Mouse (Mus musculus) embryonic facial prominence, embryonic 10.5 days (tissue): ENCODE data around the gene Arid3a. TPM values are rescaled to one million over a fixed set of nuclear protein-coding genes. Genes with fewer than 3 reads are reported as not detected.

ENCODE experiments used
- DNase-seq: peaks from one replicate; pipeline ENCODE4 v3.0.0-alpha.2; 2017; ENCODE audit warnings: low spot score
- H3K27ac ChIP-seq: fragments of 300-500 bp; sonication (generic); replicated peaks from 2 replicates; pipeline ENCODE4 v1.5.1; 2016; ENCODE audit warnings: mild to moderate bottlenecking
- H3K27me3 ChIP-seq: fragments of 300-500 bp; sonication (generic); replicated peaks from 2 replicates; pipeline ENCODE4 v1.6.1; 2016; ENCODE audit warnings: low read depth, mild to moderate bottlenecking; ENCODE audit not compliant: poor library complexity, severe bottlenecking
- H3K36me3 ChIP-seq: fragments of 300-500 bp; sonication (generic); replicated peaks from 2 replicates; pipeline ENCODE4 v1.6.1; 2016; ENCODE audit warnings: mild to moderate bottlenecking, moderate library complexity
- H3K4me1 ChIP-seq: fragments of 300-500 bp; sonication (generic); 2 replicates; pipeline ENCODE4 v1.6.1; 2016
- H3K4me3 ChIP-seq: fragments of 300-500 bp; sonication (generic); 2 replicates; pipeline ENCODE4 v1.5.1; 2016; ENCODE audit warnings: mild to moderate bottlenecking, moderate library complexity
- H3K9me3 ChIP-seq: fragments of 300-500 bp; sonication (generic); 2 replicates; pipeline ENCODE4 v1.6.1; 2016; ENCODE audit warnings: mild to moderate bottlenecking
- WGBS: fragments of 180-500 bp; shearing (Covaris S2); methylation state at CpG from one replicate; pipeline ENCODE4 v1.1.7; 2016; 5-methylcytosine and 5-hydroxymethylcytosine counted together
- polyA plus RNA-seq: library from polyadenylated mRNA; unstranded; fragments of >200 nt; fragmentation: Nextera tagmentation; extraction: Ambion mirVana; gene quantifications from 2 replicates; pipeline ENCODE4 v1.2.1, GENCODE M21; 2016

Gene Arid3a
- polyA plus RNA-seq, 1 experiment from 2014 or later = 15.7 TPM

GRCm38 (mm10) chr10:79921572-79921971 lies 5.3 kb upstream of the Arid3a start:
- 0 out of 2 replicates have a peak, but pooled peaks cover 4% of the 10 kb centered on the region for H3K9me3 ChIP-seq
- H3K27me3 ChIP-seq = peaks cover 72% of the 10 kb centered on the region
- H3K36me3 ChIP-seq = no peaks in the 10 kb centered on the region
- WGBS = under 1% methylated on average over 34 of the region's 34 CpGs
- H3K4me1 ChIP-seq = peaks cover 72% of the 10 kb centered on the region
- DNase-seq = peak; percentile 58
- H3K27ac ChIP-seq = peak overlapping the region; percentile 24; the same call in 1 of the 2 replicates
- peak overlapping the region; percentile 89 for H3K4me3 ChIP-seq

- Histone ChIP-seq H3K4me1 (peaks cover 68% of the 10 kb centered on the region), H3K4me3 (peak overlapping the region; percentile 79; the same call in 1 of the 2 replicates), H3K9me3 (0 out of 2 replicates have a peak, but pooled peaks cover 4% of the 10 kb centered on the region), H3K27me3 (peaks cover 40% of the 10 kb centered on the region), H3K27ac (no peak overlapping the region), H3K36me3 (peaks cover 6% of the 10 kb centered on the region)
- 12% methylated on average over 29 of the region's 29 CpGs for WGBS
- peak; percentile 93 for DNase-seq
Observed at GRCm38 (mm10) chr10:79924998-79925784, 1.7 kb upstream of the Arid3a start.

- 10% methylated on average over 15 of the region's 15 CpGs for WGBS
- peaks cover 33% of the 10 kb centered on the region for H3K27me3 ChIP-seq
- peaks cover 13% of the 10 kb centered on the region for H3K36me3 ChIP-seq
- 0 out of 2 replicates have a peak, but pooled peaks cover 4% of the 10 kb centered on the region for H3K9me3 ChIP-seq
- DNase-seq = no peak
- peak overlapping the region; percentile 79 for H3K4me3 ChIP-seq
- peaks cover 68% of the 10 kb centered on the region for H3K4me1 ChIP-seq
- peak overlapping the region; percentile 94 for H3K27ac ChIP-seq
Observed at GRCm38 (mm10) chr10:79925785-79926490, 905 bp upstream of the Arid3a start.

GRCm38 (mm10) chr10:79927324-79928029 lies 634 bp downstream of the Arid3a start:
- H3K27me3 ChIP-seq = peaks cover 18% of the 10 kb centered on the region
- peaks cover 29% of the 10 kb centered on the region for H3K36me3 ChIP-seq
- peaks cover 73% of the 10 kb centered on the region for H3K4me1 ChIP-seq
- H3K27ac ChIP-seq = peak overlapping the region; percentile 94
- peak; percentile 85 for DNase-seq
- peak overlapping the region; percentile 79 for H3K4me3 ChIP-seq
- H3K9me3 ChIP-seq = 0 out of 2 replicates have a peak, but pooled peaks cover 1% of the 10 kb centered on the region
- under 1% methylated on average over 54 of the region's 54 CpGs for WGBS

- H3K4me3 ChIP-seq = peak overlapping the region; percentile 79
- H3K27ac ChIP-seq = peak overlapping the region; percentile 94
- peaks cover 36% of the 10 kb centered on the region for H3K36me3 ChIP-seq
- no peaks in the 10 kb centered on the region for H3K9me3 ChIP-seq
- WGBS = under 1% methylated on average over 29 of the region's 29 CpGs
- peak; percentile 69 for DNase-seq
- peaks cover 11% of the 10 kb centered on the region for H3K27me3 ChIP-seq
- H3K4me1 ChIP-seq = peaks cover 79% of the 10 kb centered on the region
Observed at GRCm38 (mm10) chr10:79928030-79928694, 1.3 kb downstream of the Arid3a start.

- Histone ChIP-seq H3K27me3 (peaks cover 1% of the 10 kb centered on the region), H3K36me3 (peaks cover 45% of the 10 kb centered on the region), H3K9me3 (no peaks in the 10 kb centered on the region), H3K4me1 (peaks cover 82% of the 10 kb centered on the region), H3K4me3 (peak overlapping the region; percentile 79), H3K27ac (peak overlapping the region; percentile 94)
- DNase-seq = peak; percentile 57
- WGBS = 16% methylated on average over 9 of the region's 9 CpGs
Observed at GRCm38 (mm10) chr10:79928907-79929701, 2.3 kb downstream of the Arid3a start.

GRCm38 (mm10) chr10:79929967-79930825 lies 3.4 kb downstream of the Arid3a start:
- H3K27ac ChIP-seq = peak overlapping the region; percentile 94
- H3K4me3 ChIP-seq = peak overlapping the region; percentile 79
- H3K4me1 ChIP-seq = peaks cover 88% of the 10 kb centered on the region
- 90% methylated on average over 18 of the region's 18 CpGs for WGBS
- no peak for DNase-seq
- H3K36me3 ChIP-seq = peaks cover 56% of the 10 kb centered on the region
- no peaks in the 10 kb centered on the region for H3K27me3 ChIP-seq
- no peaks in the 10 kb centered on the region for H3K9me3 ChIP-seq

- no peaks in the 10 kb centered on the region for H3K27me3 ChIP-seq
- H3K4me3 ChIP-seq = peak overlapping the region; percentile 42; the same call in 1 of the 2 replicates
- 90% methylated on average over 16 of the region's 16 CpGs for WGBS
- H3K9me3 ChIP-seq = no peaks in the 10 kb centered on the region
- H3K4me1 ChIP-seq = peaks cover 84% of the 10 kb centered on the region
- DNase-seq = no peak
- H3K27ac ChIP-seq = 0 out of 2 replicates have a peak overlapping the region, but pooled peaks have one; percentile 24
- peaks cover 62% of the 10 kb centered on the region for H3K36me3 ChIP-seq
Observed at GRCm38 (mm10) chr10:79930826-79931186, 4.0 kb downstream of the Arid3a start.

GRCm38 (mm10) chr10:79931797-79932196 lies 5.0 kb downstream of the Arid3a start:
- H3K4me3 ChIP-seq = peak overlapping the region; percentile 42; the same call in 1 of the 2 replicates
- no peaks in the 10 kb centered on the region for H3K9me3 ChIP-seq
- WGBS = 85% methylated on average over 9 of the region's 9 CpGs
- H3K27ac ChIP-seq = peak overlapping the region; percentile 79
- no peaks in the 10 kb centered on the region for H3K27me3 ChIP-seq
- DNase-seq = no peak
- peaks cover 82% of the 10 kb centered on the region for H3K4me1 ChIP-seq
- peaks cover 72% of the 10 kb centered on the region for H3K36me3 ChIP-seq

- Histone ChIP-seq H3K4me3 (peak overlapping the region; percentile 42), H3K36me3 (peaks cover 81% of the 10 kb centered on the region), H3K4me1 (peaks cover 91% of the 10 kb centered on the region), H3K27ac (peak overlapping the region; percentile 79), H3K9me3 (no peaks in the 10 kb centered on the region), H3K27me3 (no peaks in the 10 kb centered on the region)
- peak; percentile 88 for DNase-seq
- 15% methylated on average over 8 of the region's 8 CpGs for WGBS
Observed at GRCm38 (mm10) chr10:79932736-79933135, 5.9 kb downstream of the Arid3a start.
